Mouse (Mus musculus): ENCODE data around the gene Pik3c2a. TPM values are rescaled to one million over a fixed set of nuclear protein-coding genes. Genes with fewer than 3 reads are reported as not detected.
"Not testable (repeated sequence)": the region's sequence is repeated elsewhere in the genome, so short reads cannot be mapped to it uniquely, and the experiment has no call there.

Gene Pik3c2a
- polyA plus RNA-seq, 1 experiment from 2014 or later, result 29.1 TPM

DNA sequence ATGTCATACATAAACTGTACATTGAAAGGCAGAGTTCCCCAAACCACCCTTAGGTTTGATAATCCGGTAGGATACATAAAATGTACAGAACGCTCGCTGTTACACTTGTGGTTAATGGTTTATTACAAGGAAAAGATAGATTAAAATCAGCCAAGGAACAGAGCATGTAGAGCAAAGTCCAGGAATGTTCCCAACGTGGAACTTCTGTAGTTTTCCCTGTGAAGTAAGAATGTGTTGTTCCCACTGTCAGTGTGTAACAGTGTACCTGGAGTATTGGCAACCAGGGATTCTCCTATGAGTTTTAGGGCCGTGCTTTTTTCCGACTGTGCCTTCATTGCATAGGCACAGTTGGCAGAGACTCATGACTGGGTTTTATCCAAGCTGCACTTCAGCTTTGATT, 17.5 kb downstream of the Pik3c2a start:
- WGBS, result 73% methylated on average over 6 of the region's 6 CpGs

DNA sequence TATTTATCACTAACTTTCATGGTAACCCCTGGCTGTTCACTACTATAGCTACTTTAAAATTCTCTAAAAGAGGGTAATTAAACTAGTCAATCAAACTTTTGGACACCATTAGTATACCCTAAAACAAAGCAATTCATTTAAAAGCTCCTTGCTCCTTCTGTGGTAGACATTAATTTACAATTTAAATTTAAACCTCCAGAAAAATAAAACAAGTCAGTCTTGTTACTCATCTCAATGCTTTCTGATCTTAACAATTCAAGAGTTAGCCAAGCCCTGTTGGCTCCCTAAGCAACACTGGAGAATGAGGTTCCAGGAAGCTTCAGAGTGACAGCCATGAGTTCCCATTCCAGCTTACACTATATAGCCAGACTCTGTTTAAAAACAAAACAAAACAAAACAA, 22.2 kb downstream of the Pik3c2a start:
- no peak for ATAC-seq (ENCODE audit: low FRiP score, low TSS enrichment)
- Histone ChIP-seq H3K4me2 (replicated peaks; ENCODE audit: low read depth, low read length) (no peak overlapping the region), H3K4me1 (ENCODE audit: insufficient read depth, low read length) (0 out of 2 replicates have a peak, but pooled peaks cover 2% of the 10 kb centered on the region), H3K9me3 (ENCODE audit: low read length) (no peaks in the 10 kb centered on the region), H3K27me3 (ENCODE audit: insufficient read depth, low read length) (no peaks in the 10 kb centered on the region), H3K36me3 (ENCODE audit: insufficient read depth, low read length) (peaks cover 11% of the 10 kb centered on the region), H3K27ac (ENCODE audit: low read length) (no peak overlapping the region), H3K4me3 (ENCODE audit: low read length) (no peak overlapping the region), H3K9ac (replicated peaks; ENCODE audit: low read length) (no peak overlapping the region)

More for the DNA sequence above, 17.5 kb downstream of the Pik3c2a start:
- no peak for ATAC-seq (ENCODE audit: low FRiP score, low TSS enrichment)
- Histone ChIP-seq H3K9me3 (ENCODE audit: low read length) (no peaks in the 10 kb centered on the region), H3K27ac (ENCODE audit: low read length) (0 out of 2 replicates have a peak overlapping the region, but pooled peaks have one; percentile 58), H3K4me1 (ENCODE audit: insufficient read depth, low read length) (peaks cover 7% of the 10 kb centered on the region), H3K27me3 (ENCODE audit: insufficient read depth, low read length) (no peaks in the 10 kb centered on the region), H3K4me2 (replicated peaks; ENCODE audit: low read depth, low read length) (no peak overlapping the region), H3K4me3 (ENCODE audit: low read length) (no peak overlapping the region), H3K9ac (replicated peaks; ENCODE audit: low read length) (no peak overlapping the region), H3K36me3 (ENCODE audit: insufficient read depth, low read length) (no peaks in the 10 kb centered on the region)

DNA sequence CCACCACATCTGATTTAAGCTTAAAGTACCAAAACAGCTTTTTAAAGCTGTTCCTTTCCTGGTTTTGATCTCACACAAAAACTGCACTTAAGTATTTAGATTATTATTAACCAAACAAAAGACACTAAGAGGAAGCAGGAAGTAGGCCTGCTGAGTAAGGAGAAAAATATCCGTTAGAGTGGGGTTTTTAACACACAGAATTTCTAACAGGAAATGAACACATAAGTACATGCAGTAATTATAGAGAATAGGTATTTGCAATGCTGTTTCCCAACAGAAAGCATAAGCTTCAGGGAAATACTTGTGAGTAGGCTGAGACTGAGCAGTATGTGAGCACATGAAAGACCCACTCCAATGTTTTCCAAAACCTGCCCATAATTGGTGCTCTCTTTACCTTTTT, 33.8 kb downstream of the Pik3c2a start:
- no peak for ATAC-seq (ENCODE audit: low FRiP score, low TSS enrichment)
- 33% methylated on average over 1 of the region's 1 CpGs for WGBS
- H3K27me3 ChIP-seq (ENCODE audit: insufficient read depth, low read length), result no peaks in the 10 kb centered on the region
- H3K36me3 ChIP-seq (ENCODE audit: insufficient read depth, low read length), result no peaks in the 10 kb centered on the region
- H3K27ac ChIP-seq (ENCODE audit: low read length), result peak overlapping the region; percentile 26; the same call in 1 of the 2 replicates
- H3K9ac ChIP-seq (replicated peaks; ENCODE audit: low read length), result no peak overlapping the region
- no peak overlapping the region for H3K4me2 ChIP-seq (replicated peaks; ENCODE audit: low read depth, low read length)
- no peak overlapping the region for H3K4me3 ChIP-seq (ENCODE audit: low read length)
- peaks cover 7% of the 10 kb centered on the region for H3K4me1 ChIP-seq (ENCODE audit: insufficient read depth, low read length)
- no peaks in the 10 kb centered on the region for H3K9me3 ChIP-seq (ENCODE audit: low read length)

DNA sequence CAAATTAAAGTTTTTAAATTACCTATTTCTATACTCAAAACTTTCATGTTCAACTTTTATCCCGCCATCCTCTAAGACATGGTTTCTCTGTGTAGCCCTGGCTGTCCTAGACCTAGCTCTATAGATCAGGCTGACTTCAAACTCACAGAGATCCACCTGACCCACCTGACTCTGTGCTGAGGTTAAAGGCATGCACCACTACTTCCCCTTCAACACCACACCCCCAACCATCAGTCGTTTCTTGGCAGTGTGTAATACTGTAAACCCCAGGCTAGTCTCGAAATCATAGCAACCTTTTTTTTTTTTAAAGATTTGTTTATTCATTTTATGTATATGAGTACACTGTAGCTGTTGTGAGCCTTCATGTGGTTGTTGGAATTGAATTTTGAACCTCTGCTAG, 50.9 kb downstream of the Pik3c2a start:
- Histone ChIP-seq H3K4me1 (ENCODE audit: insufficient read depth, low read length) (no peaks in the 10 kb centered on the region), H3K9ac (replicated peaks; ENCODE audit: low read length) (no peak overlapping the region), H3K27ac (ENCODE audit: low read length) (no peak overlapping the region), H3K9me3 (ENCODE audit: low read length) (no peaks in the 10 kb centered on the region), H3K27me3 (ENCODE audit: insufficient read depth, low read length) (no peaks in the 10 kb centered on the region), H3K36me3 (ENCODE audit: insufficient read depth, low read length) (no peaks in the 10 kb centered on the region), H3K4me2 (replicated peaks; ENCODE audit: low read depth, low read length) (no peak overlapping the region), H3K4me3 (ENCODE audit: low read length) (no peak overlapping the region)
- ATAC-seq (ENCODE audit: low FRiP score, low TSS enrichment), result no peak
- WGBS, result 87% methylated on average over 3 of the region's 3 CpGs

DNA sequence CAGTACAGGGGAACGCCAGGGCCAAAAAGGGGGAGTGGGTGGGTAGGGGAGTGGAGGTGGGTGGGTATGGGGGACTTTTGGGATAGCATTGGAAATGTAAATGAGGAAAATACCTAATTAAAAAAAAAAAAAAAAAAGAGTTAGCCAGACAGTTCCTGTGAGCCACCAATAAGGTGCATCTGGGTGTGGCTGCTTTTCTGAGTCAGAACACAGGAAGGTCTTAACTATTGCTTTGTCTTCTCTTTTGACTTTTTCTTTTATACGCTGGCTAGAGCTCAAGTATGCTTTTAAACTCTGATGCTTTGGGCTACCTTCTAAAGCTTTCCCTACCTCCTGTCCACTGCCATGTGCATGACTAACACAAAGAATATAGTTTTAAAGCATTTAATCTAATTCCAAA, 55.9 kb downstream of the Pik3c2a start:
- H3K27ac ChIP-seq (ENCODE audit: low read length); H3K27me3 ChIP-seq (ENCODE audit: insufficient read depth, low read length); ATAC-seq (ENCODE audit: low FRiP score, low TSS enrichment); H3K36me3 ChIP-seq (ENCODE audit: insufficient read depth, low read length); H3K9me3 ChIP-seq (ENCODE audit: low read length); H3K4me1 ChIP-seq (ENCODE audit: insufficient read depth, low read length); H3K9ac ChIP-seq (replicated peaks; ENCODE audit: low read length); H3K4me2 ChIP-seq (replicated peaks; ENCODE audit: low read depth, low read length); H3K4me3 ChIP-seq (ENCODE audit: low read length): not testable (repeated sequence)
- WGBS, result 94% methylated on average over 2 of the region's 2 CpGs

DNA sequence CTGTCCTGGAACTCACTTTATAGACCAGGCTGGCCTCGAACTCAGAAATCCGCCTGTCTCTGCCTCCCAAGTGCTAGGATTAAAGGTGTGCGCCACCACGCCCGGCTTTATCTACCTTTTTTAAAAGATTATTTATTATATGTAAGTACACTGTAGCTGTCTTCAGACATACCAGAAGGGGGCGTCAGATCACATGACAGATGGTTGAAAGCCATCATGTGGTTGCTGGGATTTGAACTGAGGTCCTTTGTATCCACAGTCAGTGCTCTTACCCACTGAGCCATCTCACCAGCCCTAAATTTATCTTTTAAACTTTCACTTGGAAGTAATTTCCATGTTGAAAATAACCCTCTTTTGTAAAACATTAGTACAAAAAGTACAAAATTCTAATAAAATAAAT, 64.1 kb downstream of the Pik3c2a start:
- H3K36me3 ChIP-seq (ENCODE audit: insufficient read depth, low read length), result peaks cover 33% of the 10 kb centered on the region
- not testable (repeated sequence) for H3K27me3 ChIP-seq (ENCODE audit: insufficient read depth, low read length); H3K4me3 ChIP-seq (ENCODE audit: low read length); H3K4me1 ChIP-seq (ENCODE audit: insufficient read depth, low read length); H3K4me2 ChIP-seq (replicated peaks; ENCODE audit: low read depth, low read length); H3K27ac ChIP-seq (ENCODE audit: low read length); H3K9ac ChIP-seq (replicated peaks; ENCODE audit: low read length); ATAC-seq (ENCODE audit: low FRiP score, low TSS enrichment); H3K9me3 ChIP-seq (ENCODE audit: low read length)
- 92% methylated on average over 6 of the region's 6 CpGs for WGBS

DNA sequence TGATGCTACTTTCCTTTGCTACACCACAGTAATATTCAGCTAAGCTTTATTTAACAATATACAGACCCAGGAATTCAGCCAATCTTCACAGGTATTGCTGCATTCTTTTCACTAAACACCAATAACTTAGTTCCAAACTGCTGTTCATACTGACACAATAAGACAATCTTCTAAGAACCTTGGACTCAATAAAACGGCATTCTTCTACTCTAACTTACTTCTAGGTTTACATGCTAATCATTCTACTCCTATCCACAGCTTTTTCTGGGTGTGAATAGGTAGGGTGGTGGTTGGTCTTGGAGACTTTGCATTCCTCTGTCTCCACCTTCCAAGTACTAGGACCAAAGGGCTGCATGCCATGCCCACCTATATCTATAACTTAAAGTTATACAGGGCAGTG, 69.0 kb downstream of the Pik3c2a start:
- whole genome bisulfite sequencing, result 89% methylated on average over 1 of the region's 1 CpGs
- Histone ChIP-seq H3K36me3 (ENCODE audit: insufficient read depth, low read length) (peaks cover 29% of the 10 kb centered on the region), H3K9me3 (ENCODE audit: low read length) (no peaks in the 10 kb centered on the region), H3K4me3 (ENCODE audit: low read length) (no peak overlapping the region), H3K4me2 (replicated peaks; ENCODE audit: low read depth, low read length) (no peak overlapping the region), H3K4me1 (ENCODE audit: insufficient read depth, low read length) (no peaks in the 10 kb centered on the region), H3K27me3 (ENCODE audit: insufficient read depth, low read length) (no peaks in the 10 kb centered on the region), H3K27ac (ENCODE audit: low read length) (no peak overlapping the region), H3K9ac (replicated peaks; ENCODE audit: low read length) (no peak overlapping the region)
- no peak for ATAC-seq (ENCODE audit: low FRiP score, low TSS enrichment)

DNA sequence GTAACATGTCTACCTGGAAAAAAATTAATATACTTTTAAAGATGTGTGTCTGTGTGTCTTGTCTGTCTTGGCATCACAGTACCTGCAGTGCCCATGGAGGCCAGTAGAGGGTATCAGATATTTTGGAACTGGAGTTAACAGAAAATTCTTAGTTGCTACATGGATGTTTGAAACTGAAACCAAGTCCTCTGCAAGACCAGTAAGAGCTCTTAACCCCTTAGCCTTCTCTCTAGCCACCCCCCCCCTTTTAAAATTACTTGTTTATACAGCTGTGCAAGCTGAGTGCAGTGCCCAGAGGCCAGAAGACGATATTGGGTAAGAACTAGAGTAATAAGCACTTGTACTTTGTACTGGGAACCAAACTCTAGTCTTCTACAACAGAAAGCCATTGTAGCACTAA, 107.0 kb downstream of the Pik3c2a start:
- peaks cover 14% of the 10 kb centered on the region for H3K4me1 ChIP-seq (ENCODE audit: insufficient read depth, low read length)
- H3K36me3 ChIP-seq (ENCODE audit: insufficient read depth, low read length), result peaks cover 29% of the 10 kb centered on the region
- no peaks in the 10 kb centered on the region for H3K27me3 ChIP-seq (ENCODE audit: insufficient read depth, low read length)
- no peak overlapping the region for H3K4me2 ChIP-seq (replicated peaks; ENCODE audit: low read depth, low read length)
- H3K4me3 ChIP-seq (ENCODE audit: low read length), result no peak overlapping the region
- WGBS, result 14% methylated on average over 1 of the region's 1 CpGs
- no peak overlapping the region for H3K9ac ChIP-seq (replicated peaks; ENCODE audit: low read length)
- H3K9me3 ChIP-seq (ENCODE audit: low read length), result no peaks in the 10 kb centered on the region
- ATAC-seq (ENCODE audit: low FRiP score, low TSS enrichment), result no peak
- H3K27ac ChIP-seq (ENCODE audit: low read length), result no peak overlapping the region

DNA sequence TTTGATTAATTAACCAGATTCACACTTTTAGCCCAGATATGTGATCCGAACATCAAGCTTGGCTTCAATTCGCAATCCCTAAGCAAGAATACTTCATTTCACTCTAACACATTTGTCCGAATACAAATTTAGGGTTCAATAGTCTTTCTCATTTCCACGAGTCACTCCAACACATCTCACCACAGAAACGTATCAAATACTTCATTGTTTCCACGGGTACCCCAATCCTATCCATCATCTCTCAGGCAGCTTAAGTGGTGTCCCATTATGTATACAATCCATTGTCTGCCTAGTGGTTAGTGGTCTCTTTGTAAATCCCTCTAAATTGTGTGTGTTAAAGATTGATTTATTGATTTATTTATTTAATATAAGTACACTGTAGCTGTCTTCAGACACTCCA, 108.1 kb downstream of the Pik3c2a start:
- Histone ChIP-seq H3K27ac (ENCODE audit: low read length) (no peak overlapping the region), H3K4me2 (replicated peaks; ENCODE audit: low read depth, low read length) (peak overlapping the region; percentile 72), H3K4me1 (ENCODE audit: insufficient read depth, low read length) (peaks cover 14% of the 10 kb centered on the region), H3K27me3 (ENCODE audit: insufficient read depth, low read length) (no peaks in the 10 kb centered on the region), H3K9ac (replicated peaks; ENCODE audit: low read length) (no peak overlapping the region), H3K4me3 (ENCODE audit: low read length) (peak overlapping the region; percentile 89), H3K36me3 (ENCODE audit: insufficient read depth, low read length) (peaks cover 30% of the 10 kb centered on the region), H3K9me3 (ENCODE audit: low read length) (no peaks in the 10 kb centered on the region)
- no peak for ATAC-seq (ENCODE audit: low FRiP score, low TSS enrichment)
- WGBS, result 74% methylated on average over 6 of the region's 6 CpGs

DNA sequence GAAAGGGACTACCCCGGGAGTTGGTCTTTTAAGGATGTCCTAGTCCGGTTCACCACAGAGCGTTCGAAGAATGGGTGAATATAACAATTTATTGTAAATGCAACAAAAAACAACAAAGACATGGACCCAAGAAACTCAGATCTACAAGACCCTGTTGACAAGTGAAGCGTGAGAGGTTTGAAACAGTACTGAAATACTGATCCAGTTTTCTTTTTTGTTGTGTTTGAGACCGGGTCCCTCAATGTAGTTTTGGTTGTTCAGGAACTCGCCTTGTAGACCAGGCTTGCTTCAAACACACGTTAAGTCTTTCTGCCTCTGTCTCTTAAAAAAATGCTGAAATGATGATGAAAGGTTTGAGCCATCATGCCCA, 108.6 kb downstream of the Pik3c2a start:
- Histone ChIP-seq H3K27ac (ENCODE audit: low read length) (0 out of 2 replicates have a peak overlapping the region, but pooled peaks have one; percentile 64), H3K4me3 (ENCODE audit: low read length) (peak overlapping the region; percentile 89), H3K4me2 (replicated peaks; ENCODE audit: low read depth, low read length) (peak overlapping the region; percentile 72), H3K36me3 (ENCODE audit: insufficient read depth, low read length) (peaks cover 30% of the 10 kb centered on the region), H3K9ac (replicated peaks; ENCODE audit: low read length) (peak overlapping the region; percentile 96), H3K4me1 (ENCODE audit: insufficient read depth, low read length) (peaks cover 14% of the 10 kb centered on the region), H3K27me3 (ENCODE audit: insufficient read depth, low read length) (no peaks in the 10 kb centered on the region), H3K9me3 (ENCODE audit: low read length) (no peaks in the 10 kb centered on the region)
- no peak for ATAC-seq (ENCODE audit: low FRiP score, low TSS enrichment)
- 15% methylated on average over 8 of the region's 8 CpGs for WGBS

Measured in kidney, embryonic 16.5 days (tissue).